Mouse (Mus musculus): ENCODE results near the gene Ccr6. TPM values are rescaled to one million over a fixed set of nuclear protein-coding genes. Genes with fewer than 3 reads are reported as not detected.

Gene Ccr6
- polyA plus RNA-seq, 1 experiment, result not detected

- Histone ChIP-seq H3K27ac (ENCODE audit: insufficient read depth, low read depth, low read length) (no peak overlapping the region), H3K4me3 (ENCODE audit: insufficient read depth, low read length) (no peak overlapping the region), H3K4me1 (ENCODE audit: control insufficient read depth, insufficient read depth, low read length) (peaks cover 26% of the 10 kb centered on the region)
- TF ChIP-seq POLR2A (IDR thresholded peaks at IDR 0.05; ENCODE audit: borderline replicate concordance, low read depth, low read length) (no peak), CTCF (IDR thresholded peaks at IDR 0.05; ENCODE audit: low read depth, low read length) (no peak)
Measured at GRCm38 (mm10) chr17:8229607-8230006, 6.2 kb upstream of the Ccr6 start.

- Histone ChIP-seq H3K4me3 (ENCODE audit: insufficient read depth, low read length) (no peak overlapping the region), H3K27ac (ENCODE audit: insufficient read depth, low read depth, low read length) (no peak overlapping the region), H3K4me1 (ENCODE audit: control insufficient read depth, insufficient read depth, low read length) (peaks cover 20% of the 10 kb centered on the region)
- TF ChIP-seq CTCF (IDR thresholded peaks at IDR 0.05; ENCODE audit: low read depth, low read length), result no peak
- no peak for TF ChIP-seq POLR2A (IDR thresholded peaks at IDR 0.05; ENCODE audit: borderline replicate concordance, low read depth, low read length)
Measured at GRCm38 (mm10) chr17:8232089-8232488, 3.8 kb upstream of the Ccr6 start.

GRCm38 (mm10) chr17:8233618-8234214 lies 2.1 kb upstream of the Ccr6 start:
- TF ChIP-seq POLR2A (IDR thresholded peaks at IDR 0.05; ENCODE audit: borderline replicate concordance, low read depth, low read length), result no peak
- no peak for TF ChIP-seq CTCF (IDR thresholded peaks at IDR 0.05; ENCODE audit: low read depth, low read length)
- Histone ChIP-seq H3K27ac (ENCODE audit: insufficient read depth, low read depth, low read length) (no peak overlapping the region), H3K4me3 (ENCODE audit: insufficient read depth, low read length) (no peak overlapping the region), H3K4me1 (ENCODE audit: control insufficient read depth, insufficient read depth, low read length) (peaks cover 30% of the 10 kb centered on the region)

GRCm38 (mm10) chr17:8234537-8234936 lies 1.3 kb upstream of the Ccr6 start:
- no peak for TF ChIP-seq POLR2A (IDR thresholded peaks at IDR 0.05; ENCODE audit: borderline replicate concordance, low read depth, low read length)
- no peak for TF ChIP-seq CTCF (IDR thresholded peaks at IDR 0.05; ENCODE audit: low read depth, low read length)
- H3K4me3 ChIP-seq (ENCODE audit: insufficient read depth, low read length), result no peak overlapping the region
- H3K4me1 ChIP-seq (ENCODE audit: control insufficient read depth, insufficient read depth, low read length), result peaks cover 29% of the 10 kb centered on the region
- H3K27ac ChIP-seq (ENCODE audit: insufficient read depth, low read depth, low read length), result no peak overlapping the region

GRCm38 (mm10) chr17:8238012-8238710 lies 2.3 kb downstream of the Ccr6 start:
- H3K4me3 ChIP-seq (ENCODE audit: insufficient read depth, low read length), result no peak overlapping the region
- H3K4me1 ChIP-seq (ENCODE audit: control insufficient read depth, insufficient read depth, low read length), result peaks cover 16% of the 10 kb centered on the region
- no peak overlapping the region for H3K27ac ChIP-seq (ENCODE audit: insufficient read depth, low read depth, low read length)
- no peak for TF ChIP-seq POLR2A (IDR thresholded peaks at IDR 0.05; ENCODE audit: borderline replicate concordance, low read depth, low read length)
- TF ChIP-seq CTCF (IDR thresholded peaks at IDR 0.05; ENCODE audit: low read depth, low read length), result no peak

GRCm38 (mm10) chr17:8239561-8239960 lies 3.7 kb downstream of the Ccr6 start:
- Histone ChIP-seq H3K27ac (ENCODE audit: insufficient read depth, low read depth, low read length) (no peak overlapping the region), H3K4me1 (ENCODE audit: control insufficient read depth, insufficient read depth, low read length) (peaks cover 11% of the 10 kb centered on the region), H3K4me3 (ENCODE audit: insufficient read depth, low read length) (no peak overlapping the region)
- TF ChIP-seq POLR2A (IDR thresholded peaks at IDR 0.05; ENCODE audit: borderline replicate concordance, low read depth, low read length) (no peak), CTCF (IDR thresholded peaks at IDR 0.05; ENCODE audit: low read depth, low read length) (no peak)

GRCm38 (mm10) chr17:8240517-8240916 lies 4.7 kb downstream of the Ccr6 start:
- Histone ChIP-seq H3K4me1 (ENCODE audit: control insufficient read depth, insufficient read depth, low read length) (peaks cover 11% of the 10 kb centered on the region), H3K4me3 (ENCODE audit: insufficient read depth, low read length) (no peak overlapping the region), H3K27ac (ENCODE audit: insufficient read depth, low read depth, low read length) (no peak overlapping the region)
- TF ChIP-seq CTCF (IDR thresholded peaks at IDR 0.05; ENCODE audit: low read depth, low read length) (no peak), POLR2A (IDR thresholded peaks at IDR 0.05; ENCODE audit: borderline replicate concordance, low read depth, low read length) (no peak)

- peaks cover 11% of the 10 kb centered on the region for H3K4me1 ChIP-seq (ENCODE audit: control insufficient read depth, insufficient read depth, low read length)
- no peak for TF ChIP-seq CTCF (IDR thresholded peaks at IDR 0.05; ENCODE audit: low read depth, low read length)
- no peak for TF ChIP-seq POLR2A (IDR thresholded peaks at IDR 0.05; ENCODE audit: borderline replicate concordance, low read depth, low read length)
- H3K27ac ChIP-seq (ENCODE audit: insufficient read depth, low read depth, low read length), result no peak overlapping the region
- no peak overlapping the region for H3K4me3 ChIP-seq (ENCODE audit: insufficient read depth, low read length)
Measured at GRCm38 (mm10) chr17:8241645-8242044, 5.8 kb downstream of the Ccr6 start.

- peaks cover 11% of the 10 kb centered on the region for H3K4me1 ChIP-seq (ENCODE audit: control insufficient read depth, insufficient read depth, low read length)
- no peak overlapping the region for H3K4me3 ChIP-seq (ENCODE audit: insufficient read depth, low read length)
- TF ChIP-seq POLR2A (IDR thresholded peaks at IDR 0.05; ENCODE audit: borderline replicate concordance, low read depth, low read length) (no peak), CTCF (IDR thresholded peaks at IDR 0.05; ENCODE audit: low read depth, low read length) (no peak)
- no peak overlapping the region for H3K27ac ChIP-seq (ENCODE audit: insufficient read depth, low read depth, low read length)
Measured at GRCm38 (mm10) chr17:8242186-8242585, 6.3 kb downstream of the Ccr6 start.

- TF ChIP-seq POLR2A (IDR thresholded peaks at IDR 0.05; ENCODE audit: borderline replicate concordance, low read depth, low read length) (no peak), CTCF (IDR thresholded peaks at IDR 0.05; ENCODE audit: low read depth, low read length) (no peak)
- H3K4me1 ChIP-seq (ENCODE audit: control insufficient read depth, insufficient read depth, low read length), result no peaks in the 10 kb centered on the region
- no peak overlapping the region for H3K4me3 ChIP-seq (ENCODE audit: insufficient read depth, low read length)
- no peak overlapping the region for H3K27ac ChIP-seq (ENCODE audit: insufficient read depth, low read depth, low read length)
Measured at GRCm38 (mm10) chr17:8244124-8244523, 8.3 kb downstream of the Ccr6 start.
